Mouse (Mus musculus) midbrain, embryonic 11.5 days (tissue): ENCODE results near the gene Katnb1. TPM values are rescaled to one million over a fixed set of nuclear protein-coding genes. Genes with fewer than 3 reads are reported as not detected.
A peak's percentile ranks its signal among the peaks of the same experiment; 100 is the strongest.

Experiments
- ATAC-seq: fragments of 200-750 bp; cut with Nextera tagmentation; 2 replicates; pipeline ENCODE4 v1.8.0; 2017; ENCODE audit warnings: moderate TSS enrichment, moderate library complexity; ENCODE audit not compliant: low FRiP score
- DNase-seq: peaks from one replicate; pipeline ENCODE4 v3.0.0; 2015; ENCODE audit warnings: low spot score; ENCODE audit errors: missing footprints
- H3K27ac ChIP-seq: fragments of 300-500 bp; sonication (generic); 2 replicates; pipeline ENCODE4 v1.5.1; 2014; ENCODE audit warnings: low read depth, low read length
- H3K27me3 ChIP-seq: fragments of 300-500 bp; sonication (generic); 2 replicates; pipeline ENCODE4 v1.6.1; 2014; ENCODE audit warnings: mild to moderate bottlenecking, low read length, moderate library complexity, mixed read lengths; ENCODE audit not compliant: control insufficient read depth, insufficient read depth
- H3K36me3 ChIP-seq: fragments of 300-500 bp; sonication (generic); 2 replicates; pipeline ENCODE4 v1.6.1; 2014; ENCODE audit warnings: mild to moderate bottlenecking, low read length, moderate library complexity, mixed read lengths; ENCODE audit not compliant: control insufficient read depth, insufficient read depth
- H3K4me1 ChIP-seq: fragments of 300-500 bp; sonication (generic); 2 replicates; pipeline ENCODE4 v1.6.1; 2014; ENCODE audit warnings: low read length; ENCODE audit not compliant: control insufficient read depth, insufficient read depth
- H3K4me2 ChIP-seq: fragments of 300-500 bp; sonication (generic); 2 replicates; pipeline ENCODE4 v1.6.1; 2014; ENCODE audit warnings: mild to moderate bottlenecking, moderate library complexity
- H3K4me3 ChIP-seq: fragments of 300-500 bp; sonication (generic); 2 replicates; pipeline ENCODE4 v1.5.1; 2014; ENCODE audit warnings: low read depth, low read length
- H3K9ac ChIP-seq: fragments of 300-500 bp; sonication (generic); 2 replicates; pipeline ENCODE4 v1.6.1; 2014; ENCODE audit warnings: low read length
- H3K9me3 ChIP-seq: fragments of 300-500 bp; sonication (generic); 2 replicates; pipeline ENCODE4 v1.6.1; 2016; ENCODE audit warnings: low read length; ENCODE audit not compliant: control insufficient read depth
- WGBS: fragments of 180-500 bp; shearing (Covaris S2); extraction: QIAGEN DNeasy Blood & Tissue Kit; methylation state at CpG from one replicate; pipeline ENCODE4 v1.1.7; 2014; 5-methylcytosine and 5-hydroxymethylcytosine counted together
- polyA plus RNA-seq: library from polyadenylated mRNA; unstranded; fragments of >200 nt; fragmentation: Nextera tagmentation; extraction: Ambion mirVana; gene quantifications from 2 replicates; pipeline ENCODE4 v1.2.1, GENCODE M21; 2014

The Katnb1 gene
- polyA plus RNA-seq, 1 experiment from 2014 or later: 30.9 TPM

DNA sequence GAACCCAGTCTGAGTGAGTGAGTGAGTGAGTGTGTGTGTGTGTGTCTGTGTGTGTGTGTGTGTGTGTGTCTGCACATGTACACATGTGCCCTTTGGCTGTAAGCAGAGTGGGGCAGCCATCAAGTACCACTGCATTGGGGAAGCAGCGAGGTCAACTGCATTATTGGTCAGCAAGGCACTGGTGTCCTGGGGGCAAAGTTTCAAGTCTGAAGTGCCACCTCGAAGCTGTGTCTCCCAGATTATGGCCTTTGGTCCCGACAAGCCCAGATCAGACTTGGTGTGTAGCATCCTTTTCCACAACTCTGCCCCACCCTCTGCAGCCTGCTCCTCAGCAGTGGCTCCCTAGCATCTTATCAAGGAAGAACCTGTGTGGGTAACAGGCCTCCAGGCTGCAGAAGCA, 31.6 kb downstream of the Katnb1 start:
- H3K9ac ChIP-seq: no peak overlapping the region
- no peaks in the 10 kb centered on the region for H3K36me3 ChIP-seq
- no peaks in the 10 kb centered on the region for H3K27me3 ChIP-seq
- H3K4me2 ChIP-seq: no peak overlapping the region
- WGBS: 89% methylated on average over 3 of the region's 3 CpGs
- DNase-seq: no peak
- no peak overlapping the region for H3K4me3 ChIP-seq
- no peak for ATAC-seq
- H3K27ac ChIP-seq: no peak overlapping the region
- no peaks in the 10 kb centered on the region for H3K9me3 ChIP-seq
- H3K4me1 ChIP-seq: no peaks in the 10 kb centered on the region

DNA sequence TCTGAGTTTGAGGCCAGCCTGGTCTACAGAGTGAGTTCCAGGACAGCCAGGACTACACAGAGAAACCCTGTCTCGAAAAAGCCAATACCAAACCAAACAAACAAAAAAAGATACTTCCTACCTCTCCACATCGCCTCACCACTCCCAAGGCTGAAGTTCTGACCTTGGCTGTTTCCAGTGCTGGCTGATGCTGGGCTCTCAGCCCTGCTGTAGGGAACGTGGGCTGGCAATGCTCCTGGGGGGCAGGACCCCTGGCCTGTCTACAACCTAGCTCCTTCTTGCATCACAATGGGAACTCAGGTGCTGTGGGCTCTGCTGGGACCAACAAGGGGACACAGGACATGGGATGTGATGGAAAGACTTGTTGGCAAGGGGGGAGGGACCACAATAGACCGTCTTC, 32.1 kb downstream of the Katnb1 start:
- WGBS: 75% methylated on average over 4 of the region's 4 CpGs
- Histone ChIP-seq H3K27ac (no peak overlapping the region), H3K4me2 (no peak overlapping the region)

DNA sequence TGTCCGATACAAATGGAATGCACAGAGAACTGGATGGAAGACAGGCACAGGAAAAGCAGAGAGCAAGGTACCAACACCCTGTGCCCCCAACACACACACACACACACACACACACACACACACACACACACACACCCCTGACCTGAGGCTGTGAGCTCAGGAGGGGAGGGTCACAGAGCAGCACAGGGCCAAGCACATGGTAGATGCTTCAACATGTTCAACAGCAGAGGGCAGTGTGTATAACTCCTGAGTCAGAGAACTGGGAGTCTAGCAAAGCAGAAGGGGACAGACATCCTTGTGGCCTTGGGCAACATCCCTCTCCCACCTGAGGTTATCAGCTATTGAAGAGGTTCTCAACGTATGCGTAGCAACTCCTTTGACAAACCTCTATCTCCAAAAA, 32.8 kb downstream of the Katnb1 start:
- Histone ChIP-seq H3K36me3 (no peaks in the 10 kb centered on the region), H3K4me1 (no peaks in the 10 kb centered on the region), H3K4me3 (no peak overlapping the region), H3K9me3 (no peaks in the 10 kb centered on the region), H3K4me2 (no peak overlapping the region), H3K9ac (no peak overlapping the region), H3K27me3 (no peaks in the 10 kb centered on the region), H3K27ac (no peak overlapping the region)
- 79% methylated on average over 3 of the region's 3 CpGs for WGBS
- ATAC-seq: peak; percentile 64
- peak; percentile 84 for DNase-seq

More for the DNA sequence above, 32.1 kb downstream of the Katnb1 start:
- Histone ChIP-seq H3K36me3 (no peaks in the 10 kb centered on the region), H3K4me1 (no peaks in the 10 kb centered on the region), H3K9ac (no peak overlapping the region), H3K9me3 (no peaks in the 10 kb centered on the region), H3K4me3 (no peak overlapping the region), H3K27me3 (no peaks in the 10 kb centered on the region)
- ATAC-seq (no peak), DNase-seq (no peak)

DNA sequence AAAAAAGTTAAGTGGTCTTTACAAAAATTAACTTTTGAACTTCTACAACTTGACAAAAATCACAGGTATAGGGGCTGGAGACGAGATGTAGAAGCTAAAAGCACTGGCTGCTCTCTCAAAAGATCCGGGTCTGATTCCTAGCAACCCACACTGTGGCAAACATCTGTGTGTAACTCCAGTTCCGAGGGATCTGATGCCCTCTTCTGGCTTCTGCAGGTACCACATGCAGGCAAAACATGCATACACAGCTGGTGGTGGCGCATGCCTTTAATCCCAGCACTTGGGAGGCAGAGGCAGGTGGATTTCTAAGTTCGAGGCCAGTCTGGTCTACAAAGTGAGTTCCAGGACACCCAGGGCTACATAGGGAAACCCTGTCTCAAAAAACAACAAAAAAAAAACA, 42.5 kb downstream of the Katnb1 start:
- Histone ChIP-seq H3K27me3 (no peaks in the 10 kb centered on the region), H3K4me1 (no peaks in the 10 kb centered on the region), H3K27ac (no peak overlapping the region), H3K9ac (no peak overlapping the region), H3K36me3 (no peaks in the 10 kb centered on the region), H3K4me3 (no peak overlapping the region), H3K9me3 (no peaks in the 10 kb centered on the region), H3K4me2 (no peak overlapping the region)
- ATAC-seq (no peak), DNase-seq (no peak)
- 85% methylated on average over 5 of the region's 5 CpGs for WGBS

DNA sequence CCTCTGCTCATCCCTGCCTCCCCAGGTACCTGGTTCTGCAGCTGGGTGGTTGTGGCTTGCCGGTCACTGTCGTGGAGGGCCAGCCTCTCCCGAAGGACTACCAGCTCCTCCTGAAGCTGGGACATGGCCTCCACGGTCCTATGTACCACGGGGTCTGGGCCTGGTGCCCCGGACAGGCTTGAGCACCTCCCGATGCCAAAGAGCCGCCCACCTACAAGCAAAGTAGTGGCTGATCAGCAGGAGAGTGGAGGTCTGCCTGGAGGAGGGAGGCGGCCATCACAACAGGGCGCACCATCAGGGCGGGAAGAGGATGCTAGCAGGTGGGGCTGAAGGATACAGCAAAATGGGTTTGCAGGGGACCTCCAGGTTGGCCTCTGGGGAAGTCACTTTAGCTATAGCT, 45.5 kb downstream of the Katnb1 start:
- WGBS: 86% methylated on average over 11 of the region's 11 CpGs

DNA sequence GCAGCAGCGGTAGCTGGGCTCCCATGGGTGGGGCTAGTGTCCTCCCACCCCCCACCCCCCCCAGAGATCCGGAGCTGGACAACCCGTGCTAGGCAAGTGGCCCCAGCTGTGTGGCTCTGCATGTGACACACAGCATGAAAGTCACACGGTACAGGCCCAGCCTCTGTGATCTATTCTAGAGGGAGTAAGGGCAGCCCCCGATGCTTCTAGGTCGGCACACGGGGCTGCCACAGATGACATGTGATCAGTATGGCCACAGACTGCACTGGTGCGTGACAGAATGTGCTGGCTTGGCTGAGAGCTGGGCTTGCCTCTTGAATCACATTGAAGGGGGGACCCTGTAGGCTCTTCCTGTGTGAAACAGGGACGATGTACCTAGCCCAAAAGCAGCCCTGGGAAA, 46.7 kb downstream of the Katnb1 start:
- no peak overlapping the region for H3K4me2 ChIP-seq
- DNase-seq (no peak), ATAC-seq (no peak)
- no peaks in the 10 kb centered on the region for H3K9me3 ChIP-seq
- no peak overlapping the region for H3K9ac ChIP-seq
- H3K36me3 ChIP-seq: no peaks in the 10 kb centered on the region
- H3K27me3 ChIP-seq: no peaks in the 10 kb centered on the region
- H3K4me1 ChIP-seq: no peaks in the 10 kb centered on the region
- H3K4me3 ChIP-seq: no peak overlapping the region
- 69% methylated on average over 9 of the region's 9 CpGs for WGBS
- H3K27ac ChIP-seq: no peak overlapping the region

More for the DNA sequence above, 45.5 kb downstream of the Katnb1 start:
- Histone ChIP-seq H3K27ac (no peak overlapping the region), H3K27me3 (no peaks in the 10 kb centered on the region), H3K9ac (no peak overlapping the region), H3K36me3 (no peaks in the 10 kb centered on the region), H3K4me1 (no peaks in the 10 kb centered on the region), H3K4me2 (no peak overlapping the region), H3K9me3 (no peaks in the 10 kb centered on the region), H3K4me3 (no peak overlapping the region)
- no peak for DNase-seq
- ATAC-seq: no peak

DNA sequence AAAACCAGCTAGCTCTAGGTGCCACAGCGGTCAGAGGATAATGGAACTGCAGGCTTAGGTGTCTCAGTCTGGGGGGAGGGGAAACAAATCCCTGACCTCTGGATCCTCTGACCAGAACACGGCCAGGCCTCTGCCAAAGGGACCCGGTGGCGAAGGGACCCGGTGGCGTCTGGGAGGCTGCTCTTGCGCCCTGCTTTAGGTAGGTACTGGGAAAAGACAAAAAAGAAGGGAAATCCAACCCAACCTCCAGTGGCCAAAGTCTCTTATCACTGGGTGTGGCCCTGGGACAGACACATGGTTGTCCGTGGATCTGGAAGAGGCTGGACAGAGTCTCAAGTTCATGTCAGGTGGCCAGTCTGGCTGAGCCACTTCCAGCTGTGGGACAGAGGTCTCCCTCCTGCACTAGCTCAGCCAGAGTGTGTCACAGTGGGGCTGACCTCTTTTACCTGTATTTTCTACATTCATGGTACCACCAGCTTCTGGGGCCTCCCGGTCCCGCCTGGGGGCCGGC, 47.8 kb downstream of the Katnb1 start:
- 90% methylated on average over 11 of the region's 11 CpGs for WGBS
- H3K4me3 ChIP-seq: no peak overlapping the region
- H3K27me3 ChIP-seq: no peaks in the 10 kb centered on the region
- H3K4me1 ChIP-seq: no peaks in the 10 kb centered on the region
- no peak for ATAC-seq
- H3K4me2 ChIP-seq: no peak overlapping the region
- no peak overlapping the region for H3K27ac ChIP-seq
- no peak overlapping the region for H3K9ac ChIP-seq
- no peak for DNase-seq
- H3K9me3 ChIP-seq: no peaks in the 10 kb centered on the region
- no peaks in the 10 kb centered on the region for H3K36me3 ChIP-seq

DNA sequence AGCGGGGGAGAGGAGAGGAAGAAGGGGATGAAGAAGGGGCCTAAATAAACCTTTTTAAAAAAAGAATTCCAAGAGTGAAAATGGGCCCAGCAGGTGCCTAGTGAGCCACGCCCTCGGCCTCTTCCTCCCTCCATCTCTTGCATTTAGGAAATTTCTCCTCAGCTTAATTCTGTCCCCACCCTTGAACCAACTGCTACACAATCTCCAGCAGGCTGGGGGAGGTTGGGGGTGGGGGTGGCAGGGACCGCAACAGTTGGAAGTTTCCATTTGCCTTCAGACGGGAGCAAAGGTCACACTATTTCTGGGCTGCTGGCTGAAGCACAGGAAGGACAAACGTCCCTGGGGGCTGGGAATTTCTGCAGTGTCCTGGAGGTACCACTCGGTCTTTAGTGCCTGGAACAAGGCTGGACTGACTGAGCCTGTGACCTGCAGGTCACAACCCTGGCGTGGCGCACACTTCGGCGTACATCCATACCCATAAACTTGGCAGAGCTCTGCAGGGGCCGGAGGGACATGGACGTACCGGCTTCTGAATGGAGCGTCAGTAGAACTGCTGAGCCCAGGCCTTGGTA, 50.1 kb downstream of the Katnb1 start:
- no peak for DNase-seq
- H3K27ac ChIP-seq: no peak overlapping the region

DNA sequence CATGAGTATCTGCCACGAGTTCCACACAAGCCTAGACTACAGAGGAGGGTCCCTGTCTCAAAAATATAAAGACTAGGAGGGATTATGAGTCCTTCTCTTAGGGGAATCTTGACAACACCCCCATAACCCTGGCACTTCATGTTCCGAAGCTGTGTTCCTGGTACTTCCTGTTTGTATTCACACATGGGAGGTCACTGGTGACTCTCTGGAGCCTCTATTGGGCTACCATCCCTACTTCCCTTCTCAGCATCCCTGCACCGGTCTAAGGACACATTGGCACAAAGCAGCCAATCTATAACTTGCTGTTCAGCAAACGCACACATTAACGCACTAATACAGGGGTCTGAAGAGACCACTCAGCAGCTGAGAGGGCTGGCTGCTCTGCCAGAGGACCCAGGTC, 51.0 kb downstream of the Katnb1 start:
- Histone ChIP-seq H3K4me1 (no peaks in the 10 kb centered on the region), H3K27me3 (peaks cover 3% of the 10 kb centered on the region; the same call in 1 of the 2 replicates), H3K4me3 (no peak overlapping the region), H3K4me2 (no peak overlapping the region), H3K9me3 (no peaks in the 10 kb centered on the region), H3K27ac (no peak overlapping the region), H3K36me3 (no peaks in the 10 kb centered on the region), H3K9ac (no peak overlapping the region)
- ATAC-seq (no peak), DNase-seq (no peak)
- 90% methylated on average over 5 of the region's 5 CpGs for WGBS

More for the DNA sequence above, 50.1 kb downstream of the Katnb1 start:
- Histone ChIP-seq H3K4me2 (no peak overlapping the region), H3K4me3 (no peak overlapping the region), H3K9ac (no peak overlapping the region), H3K27me3 (no peaks in the 10 kb centered on the region), H3K36me3 (no peaks in the 10 kb centered on the region), H3K9me3 (no peaks in the 10 kb centered on the region), H3K4me1 (no peaks in the 10 kb centered on the region)
- 75% methylated on average over 15 of the region's 15 CpGs for WGBS
- no peak for ATAC-seq
